In the genomic region with DNA sequence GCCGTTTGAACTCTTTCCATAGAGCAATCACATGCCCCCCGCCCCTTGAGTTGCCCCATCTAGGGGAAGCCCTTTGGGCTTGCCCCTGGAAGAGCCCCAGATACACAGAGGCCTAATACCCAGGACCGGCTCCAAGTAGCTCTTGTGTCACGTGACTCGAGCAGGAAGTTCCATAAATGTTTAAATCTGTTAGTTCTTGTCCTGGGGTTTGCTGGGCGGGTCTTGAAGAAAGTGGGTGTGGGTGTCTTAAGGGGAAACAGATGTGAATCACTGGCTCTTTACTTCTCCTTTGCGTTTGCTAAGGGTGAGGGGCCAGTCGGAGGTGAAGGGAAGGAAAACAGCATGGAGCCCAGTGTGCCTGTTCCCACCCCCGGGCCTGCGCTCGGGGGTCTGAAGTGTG, we compare ENCODE assay signal across 8 mouse cellular contexts. TPM values are rescaled to one million over a fixed set of nuclear protein-coding genes. Genes with fewer than 3 reads are reported as not detected.
A peak's percentile ranks its signal among the peaks of the same experiment; 100 is the strongest.
DNase-seq lines count a peak whose midpoint lies in the region; ATAC-seq lines count a peak whose summit lies in the region.

No protein-coding gene starts in this region.

- WGBS in lung, embryonic 16.5 days: 31% methylated on average over 11 of the region's 11 CpGs

- no peaks in the 10 kb centered on the region for H3K9me3 ChIP-seq in lung, embryonic 16.5 days (ENCODE audit: control insufficient read depth, low read length)

- peaks cover 16% of the 10 kb centered on the region for H3K27me3 ChIP-seq in lung, embryonic 16.5 days (ENCODE audit: control insufficient read depth, insufficient read depth, low read depth, low read length)

- H3K27ac ChIP-seq in lung, embryonic 16.5 days (ENCODE audit: low read length): no peak overlapping the region

- H3K36me3 ChIP-seq in lung, embryonic 16.5 days (ENCODE audit: control insufficient read depth, insufficient read depth, low read length): no peaks in the 10 kb centered on the region

- peak; percentile 11 to 35 for DNase-seq in spleen, postnatal 36 days (ENCODE audit: low spot score in 2 of 2)
- DNase-seq in spleen, adult 18-20 months: no peak
- DNase-seq in heart, postnatal 4 days: peak; percentile 22
- peak; percentile 25 for DNase-seq in urinary bladder, postnatal 25 days (ENCODE audit: low spot score)
- no peak for DNase-seq in cerebellum, postnatal 10 days
- DNase-seq in testis, postnatal 14 days (ENCODE audit: low spot score): no peak
- no peak for DNase-seq in spleen, postnatal 4 days (ENCODE audit: low spot score in 2 of 2)

- H3K4me2 ChIP-seq in lung, embryonic 16.5 days (ENCODE audit: low read depth, low read length): no peak overlapping the region

- ATAC-seq in lung, embryonic 16.5 days (ENCODE audit: low read depth): peak; percentile 14; the same call in 1 of the 2 replicates

- H3K4me3 ChIP-seq in lung, embryonic 16.5 days (ENCODE audit: low read length): no peak overlapping the region

- H3K4me1 ChIP-seq in lung, embryonic 16.5 days (replicated peaks; ENCODE audit: control insufficient read depth, insufficient read depth, low read length): peaks cover 13% of the 10 kb centered on the region

- H3K9ac ChIP-seq in lung, embryonic 16.5 days (ENCODE audit: low read length): no peak overlapping the region

RNA-seq across cellular contexts. Expression of a gene that starts 2.3 kb away (rescaled TPM):
- total RNA-seq in heart, postnatal 4 days (2021): under 1 TPM; 0.41 to 0.91 TPM
- 3.8 and 4.5 TPM in 2 replicates for polyA plus RNA-seq in lung, embryonic 16.5 days (2015; fragmentation: Nextera tagmentation; extraction: Ambion mirVana)

RNA-seq across cellular contexts. Expression of a gene that starts 30.1 kb away (rescaled TPM):
- total RNA-seq in heart, postnatal 4 days (2021): 10 to 100 TPM; 11.6 to 13.1 TPM
- 14.2 and 16.0 TPM in 2 replicates for polyA plus RNA-seq in lung, embryonic 16.5 days (2015; fragmentation: Nextera tagmentation; extraction: Ambion mirVana)

RNA-seq across cellular contexts. Expression of a gene that starts 30.2 kb away (rescaled TPM):
- total RNA-seq in heart, postnatal 4 days (2021): 10 to 100 TPM; 37.5 to 38.2 TPM
- polyA plus RNA-seq in lung, embryonic 16.5 days (2015; fragmentation: Nextera tagmentation; extraction: Ambion mirVana): 14.0 and 15.5 TPM in 2 replicates

Comparison
In these comparisons a context has a peak if more than half of its experiments do, and no peak if none do; other contexts are left out.
1. DNase-seq: peak in spleen, postnatal 36 days (2 of 2), heart, postnatal 4 days (single experiment) and urinary bladder, postnatal 25 days (single experiment); none in spleen, adult 18-20 months (0 of 2), cerebellum, postnatal 10 days (0 of 2), testis, postnatal 14 days (single experiment) and spleen, postnatal 4 days (0 of 2).